Comparison of ENCODE assay signal across 8 mouse cellular contexts in genomic region chr5:108549137-108549488, GRCm38 (mm10). TPM values are rescaled to one million over a fixed set of nuclear protein-coding genes. Genes with fewer than 3 reads are reported as not detected.
DNase-seq lines count a peak whose midpoint lies in the region; ATAC-seq and TF ChIP-seq lines count a peak whose summit lies in the region.

No protein-coding gene starts in this region.

- no peak for ATAC-seq in forebrain, embryonic 11.5 days (replicated peaks; ENCODE audit: low FRiP score)
- no peak for ATAC-seq in hindbrain, postnatal 0 days
- no peak for ATAC-seq in neural tube, embryonic 11.5 days (ENCODE audit: insufficient read depth, low FRiP score, low TSS enrichment)
- ATAC-seq in megakaryocyte, adult 5-6 weeks (ENCODE audit: poor library complexity, severe bottlenecking) = no peak

- H3K4me2 ChIP-seq in forebrain, embryonic 11.5 days (ENCODE audit: low read depth, low read length, severe bottlenecking) = peak overlapping the region; percentile 84
- peak overlapping the region; percentile 78 for H3K4me2 ChIP-seq in hindbrain, postnatal 0 days (ENCODE audit: low read depth, low read length)
- peak overlapping the region; percentile 69 for H3K4me2 ChIP-seq in neural tube, embryonic 11.5 days (ENCODE audit: low read depth)

- H3K27me3 ChIP-seq in forebrain, embryonic 11.5 days (ENCODE audit: control insufficient read depth, insufficient read depth, low read length) = peaks cover 11% of the 10 kb centered on the region
- H3K27me3 ChIP-seq in hindbrain, postnatal 0 days (ENCODE audit: insufficient read depth, low read length) = no peaks in the 10 kb centered on the region
- peaks cover 23% of the 10 kb centered on the region for H3K27me3 ChIP-seq in neural tube, embryonic 11.5 days (ENCODE audit: control insufficient read depth, insufficient read depth, low read length)

- H3K9ac ChIP-seq in forebrain, embryonic 11.5 days (ENCODE audit: low read length) = peak overlapping the region; percentile 44
- H3K9ac ChIP-seq in hindbrain, postnatal 0 days (replicated peaks; ENCODE audit: low read length) = peak overlapping the region; percentile 72
- peak overlapping the region; percentile 40 for H3K9ac ChIP-seq in neural tube, embryonic 11.5 days (ENCODE audit: low read length)

- H3K27ac ChIP-seq in layer of hippocampus, adult 2 months = peak overlapping the region; percentile 92
- H3K27ac ChIP-seq in forebrain, embryonic 11.5 days (ENCODE audit: low read depth, low read length) = no peak overlapping the region
- peak overlapping the region; percentile 90 for H3K27ac ChIP-seq in hindbrain, postnatal 0 days
- H3K27ac ChIP-seq in neural tube, embryonic 11.5 days (ENCODE audit: low read depth, low read length) = no peak overlapping the region

- no peak for TF ChIP-seq CTCF in layer of hippocampus, adult 2 months (conservative IDR thresholded peaks at IDR 0.05)
- no peak for TF ChIP-seq CTCF in hindbrain, postnatal 0 days (IDR thresholded peaks at IDR 0.05; ENCODE audit: low read depth)

- DNase-seq in layer of hippocampus, adult 2 months (ENCODE audit: low spot score in 2 of 2) = no peak
- DNase-seq in layer of hippocampus, adult 9-11 months = no peak
- DNase-seq in forebrain, embryonic 11.5 days (ENCODE audit: low spot score) = peak; percentile 45
- no peak for DNase-seq in hindbrain, postnatal 0 days (ENCODE audit: low spot score)
- no peak for DNase-seq in neural tube, embryonic 11.5 days (ENCODE audit: low spot score)
- DNase-seq in lung, postnatal 25 days (ENCODE audit: low spot score) = no peak
- DNase-seq in right cerebral cortex, postnatal 25 days = no peak

- H3K9me3 ChIP-seq in forebrain, embryonic 11.5 days (ENCODE audit: control insufficient read depth, low read length) = no peaks in the 10 kb centered on the region
- no peaks in the 10 kb centered on the region for H3K9me3 ChIP-seq in hindbrain, postnatal 0 days (ENCODE audit: low read length)
- H3K9me3 ChIP-seq in neural tube, embryonic 11.5 days (ENCODE audit: control insufficient read depth, low read length) = no peaks in the 10 kb centered on the region

- H3K4me1 ChIP-seq in forebrain, embryonic 11.5 days (replicated peaks; ENCODE audit: control insufficient read depth, insufficient read depth, low read length) = peaks cover 3% of the 10 kb centered on the region; the same call in 1 of the 2 replicates
- peaks cover 6% of the 10 kb centered on the region; the same call in 1 of the 2 replicates for H3K4me1 ChIP-seq in hindbrain, postnatal 0 days (ENCODE audit: insufficient read depth, low read length)
- no peaks in the 10 kb centered on the region; the same call in 1 of the 2 replicates for H3K4me1 ChIP-seq in neural tube, embryonic 11.5 days (ENCODE audit: control insufficient read depth, insufficient read depth, low read length)

- H3K4me3 ChIP-seq in layer of hippocampus, adult 2 months = peak overlapping the region; percentile 58
- peak overlapping the region; percentile 40 for H3K4me3 ChIP-seq in forebrain, embryonic 11.5 days (ENCODE audit: low read depth, low read length)
- H3K4me3 ChIP-seq in hindbrain, postnatal 0 days (ENCODE audit: low read length) = peak overlapping the region; percentile 48
- peak overlapping the region; percentile 40 for H3K4me3 ChIP-seq in neural tube, embryonic 11.5 days (ENCODE audit: low read depth, low read length)

- 21% methylated on average over 7 of the region's 7 CpGs for WGBS in forebrain, embryonic 11.5 days
- 11% methylated on average over 7 of the region's 7 CpGs for WGBS in hindbrain, postnatal 0 days
- whole genome bisulfite sequencing in neural tube, embryonic 11.5 days = 21% methylated on average over 7 of the region's 7 CpGs

- H3K36me3 ChIP-seq in forebrain, embryonic 11.5 days (ENCODE audit: control insufficient read depth, insufficient read depth, low read length) = no peaks in the 10 kb centered on the region
- H3K36me3 ChIP-seq in hindbrain, postnatal 0 days (ENCODE audit: insufficient read depth, low read length) = 0 out of 2 replicates have a peak, but pooled peaks cover 5% of the 10 kb centered on the region
- no peaks in the 10 kb centered on the region for H3K36me3 ChIP-seq in neural tube, embryonic 11.5 days (ENCODE audit: control insufficient read depth, insufficient read depth, low read length)

RNA-seq across cellular contexts. Expression of gene Cplx1, which starts 0.7 kb away (rescaled TPM):
- total RNA-seq in layer of hippocampus, adult 2 months (2021) = 100 to 1,000 TPM; 507 to 549 TPM
- polyA plus RNA-seq in forebrain, embryonic 11.5 days (2014; fragmentation: Nextera tagmentation; extraction: Ambion mirVana) = 5.3 and 5.7 TPM in 2 replicates
- total RNA-seq in hindbrain, postnatal 0 days (2014; rRNA removed) = 95.6 and 118 TPM in 2 replicates
- 257 and 267 TPM in 2 replicates for polyA plus RNA-seq in hindbrain, postnatal 0 days (2015; fragmentation: Nextera tagmentation; extraction: Ambion mirVana)
- polyA plus RNA-seq in neural tube, embryonic 11.5 days (2014; fragmentation: Nextera tagmentation; extraction: Ambion mirVana) = 16.9 and 17.4 TPM in 2 replicates
- 0.34 TPM in 1 of 2 replicates, not detected in the other for total RNA-seq in megakaryocyte, adult 5-6 weeks (2015)
- total RNA-seq in megakaryocyte, adult 5-6 weeks (2017) = not detected in 2 replicates

Comparison
In these comparisons a context has a peak if more than half of its experiments do, and no peak if none do; other contexts are left out.
1. H3K27ac ChIP-seq: peak in layer of hippocampus, adult 2 months (single experiment) and hindbrain, postnatal 0 days (single experiment); none in forebrain, embryonic 11.5 days (single experiment) and neural tube, embryonic 11.5 days (single experiment).
2. RNA of gene Cplx1, which starts 0.7 kb away (total RNA-seq): 507 to 549 TPM in layer of hippocampus, adult 2 months and 95.6 to 118 TPM in hindbrain, postnatal 0 days; 0.34 TPM in megakaryocyte, adult 5-6 weeks; every median in the first group is over 10 times any median in the second.
3. Peak in every context shown above with its lines, with median percentiles within 50 percentile points of each other: H3K4me3 ChIP-seq, H3K4me2 ChIP-seq and H3K9ac ChIP-seq.